Mouse (Mus musculus) heart, postnatal 25 days (tissue): Measurements from ENCODE around the gene Lrch3. TPM values are rescaled to one million over a fixed set of nuclear protein-coding genes. Genes with fewer than 3 reads are reported as not detected.

Experiments
- DNase-seq: peaks from one replicate; pipeline ENCODE4 v3.0.0; 2022; ENCODE audit warnings: low spot score
- intact Hi-C: fragments of 180-260 bp; cut with DNase I; formaldehyde crosslinking; loops from one replicate; pipeline ENCODE4 v1.15.1; 2025
- total RNA-seq, 2 experiments: library from RNA; stranded (reverse); gene quantifications; 2 replicates each; pipeline ENCODE4 v1.2.3; 2021

Gene Lrch3
- total RNA-seq, 2 experiments from 2014 or later: 25.9 to 27.2 TPM

DNA sequence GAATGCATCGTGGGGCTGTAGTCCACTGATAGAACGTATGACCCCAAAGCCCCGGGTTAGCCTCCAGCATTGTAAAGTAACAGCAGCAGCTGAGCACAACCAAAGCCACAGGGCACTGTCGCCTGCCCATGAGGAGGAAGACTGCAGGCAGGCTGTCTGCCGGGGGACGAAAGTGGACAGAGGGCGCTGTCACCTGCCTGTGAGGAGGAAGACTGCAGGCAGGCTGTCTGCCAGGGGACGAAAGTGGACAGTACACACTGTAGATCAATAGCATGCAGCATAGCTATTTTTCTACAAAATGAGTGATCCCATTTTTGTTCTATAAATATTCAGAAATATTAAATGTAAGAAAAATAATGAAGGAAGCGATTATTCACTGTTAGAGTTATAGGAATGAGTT is 150.7 kb downstream of the Lrch3 start:
- intact Hi-C loops: loop anchor here (5.0 kb wide), 1 partner anchor 123 kb away; the partner anchor contains the start of gene Osbpl11
- no peak for DNase-seq

Other genes starting within 250 kb of the Lrch3 start
- under 1 TPM; 0.08 to 0.10 TPM for gene Muc4, start 178.2 kb upstream of the Lrch3 start, total RNA-seq
- gene Muc20, start 116.7 kb upstream of the Lrch3 start, total RNA-seq: under 1 TPM in 1 of 2 experiments, not detected in 1; 0.22 TPM
- gene Smbd1, start 103.6 kb upstream of the Lrch3 start, total RNA-seq: not detected
- gene Fyttd1, start 36.6 kb upstream of the Lrch3 start, total RNA-seq: 100 to 1,000 TPM; 106 to 109 TPM
- gene Rubcn, start 36.3 kb upstream of the Lrch3 start, total RNA-seq: 10 to 100 TPM; 27.8 to 32.4 TPM
- under 1 TPM; 0.52 to 0.64 TPM for gene Iqcg, start 142.1 kb downstream of the Lrch3 start, total RNA-seq
- gene Rpl35a, start 142.4 kb downstream of the Lrch3 start, total RNA-seq: 100 to 1,000 TPM; 303 to 319 TPM
- gene Lmln, start 148.4 kb downstream of the Lrch3 start, total RNA-seq: 1 to 10 TPM; 2.2 to 3.4 TPM